Mouse (Mus musculus): ENCODE data around the gene Olfm1. TPM values are rescaled to one million over a fixed set of nuclear protein-coding genes. Genes with fewer than 3 reads are reported as not detected.

The Olfm1 gene
- 7.6 and 10.3 TPM in 2 replicates for polyA plus RNA-seq (2014; fragmentation: Nextera tagmentation; extraction: Ambion mirVana)

DNA sequence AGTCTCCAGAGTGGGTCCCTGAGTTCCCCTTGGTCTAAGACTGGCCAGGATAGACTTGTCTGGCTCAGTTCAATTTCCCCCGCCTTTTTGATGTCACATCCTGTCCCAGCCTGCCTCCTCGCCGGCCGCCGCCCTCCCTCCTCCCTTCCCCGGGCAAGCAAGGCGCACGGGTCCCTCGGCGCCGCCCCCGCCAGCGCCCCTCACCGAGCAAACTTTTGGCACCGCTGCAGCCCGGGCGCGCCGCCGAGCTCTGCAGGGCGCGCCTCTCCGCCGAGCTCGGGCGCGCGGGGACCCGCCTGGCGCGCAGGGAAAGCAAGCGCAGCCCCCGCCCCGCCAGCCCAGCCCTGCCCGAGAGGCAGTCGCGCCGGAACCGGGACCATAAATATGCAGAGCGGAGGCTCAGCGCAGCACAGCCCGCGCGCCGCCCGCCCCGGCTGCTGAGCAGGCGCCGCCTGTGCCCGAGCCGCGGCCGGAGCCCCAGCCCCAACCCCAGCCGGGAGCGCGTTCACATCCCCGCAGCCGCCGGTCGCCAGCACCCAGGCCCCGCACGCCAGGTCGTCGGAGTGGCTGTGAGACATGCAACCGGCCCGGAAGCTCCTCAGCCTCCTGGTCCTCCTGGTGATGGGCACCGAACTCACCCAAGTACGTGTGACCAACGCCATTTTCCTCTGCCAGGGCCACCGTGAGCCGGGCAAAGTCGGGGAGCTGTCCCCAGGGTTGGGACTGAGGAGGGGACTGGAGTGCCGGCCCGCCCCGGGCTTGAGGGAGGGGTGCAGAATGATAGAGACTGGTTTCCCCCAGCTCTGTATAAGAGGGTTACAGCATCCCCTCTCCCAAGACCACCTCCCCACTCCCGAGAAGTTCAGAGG is at the start of gene Olfm1:
TSS of gene Olfm1 (plus strand) at position 172 of the 869 bp plus-strand sequence.
- H3K4me2 ChIP-seq, result peak within 1 kb of the TSS; percentile 93
- under 1% methylated on average over 66 of the region's 76 CpGs for WGBS (ENCODE audit: insufficient replicate concordance)
- H3K27ac ChIP-seq (ENCODE audit: low read depth, low read length), result no peak within 1 kb of the TSS
- H3K4me1 ChIP-seq (ENCODE audit: control insufficient read depth, insufficient read depth, low read length), result peaks cover 4% of the 10 kb centered on the region; the same call in 1 of the 2 replicates
- H3K4me3 ChIP-seq (ENCODE audit: low read depth, low read length), result peak within 1 kb of the TSS; percentile 60
- peak within 1 kb of the TSS; percentile 54; the same call in 1 of the 2 replicates for H3K9ac ChIP-seq (ENCODE audit: low read depth, low read length)
- H3K36me3 ChIP-seq (ENCODE audit: control insufficient read depth, insufficient read depth, low read length), result no peaks in the 10 kb centered on the region
- peak; percentile 14; the same call in 1 of the 2 replicates for ATAC-seq (replicated peaks; ENCODE audit: insufficient number of reproducible peaks, low FRiP score, low TSS enrichment)
- peaks cover 39% of the 10 kb centered on the region for H3K27me3 ChIP-seq (ENCODE audit: control insufficient read depth, insufficient read depth, low read length)
- H3K9me3 ChIP-seq (replicated peaks; ENCODE audit: control insufficient read depth, low read length), result no peaks in the 10 kb centered on the region

DNA sequence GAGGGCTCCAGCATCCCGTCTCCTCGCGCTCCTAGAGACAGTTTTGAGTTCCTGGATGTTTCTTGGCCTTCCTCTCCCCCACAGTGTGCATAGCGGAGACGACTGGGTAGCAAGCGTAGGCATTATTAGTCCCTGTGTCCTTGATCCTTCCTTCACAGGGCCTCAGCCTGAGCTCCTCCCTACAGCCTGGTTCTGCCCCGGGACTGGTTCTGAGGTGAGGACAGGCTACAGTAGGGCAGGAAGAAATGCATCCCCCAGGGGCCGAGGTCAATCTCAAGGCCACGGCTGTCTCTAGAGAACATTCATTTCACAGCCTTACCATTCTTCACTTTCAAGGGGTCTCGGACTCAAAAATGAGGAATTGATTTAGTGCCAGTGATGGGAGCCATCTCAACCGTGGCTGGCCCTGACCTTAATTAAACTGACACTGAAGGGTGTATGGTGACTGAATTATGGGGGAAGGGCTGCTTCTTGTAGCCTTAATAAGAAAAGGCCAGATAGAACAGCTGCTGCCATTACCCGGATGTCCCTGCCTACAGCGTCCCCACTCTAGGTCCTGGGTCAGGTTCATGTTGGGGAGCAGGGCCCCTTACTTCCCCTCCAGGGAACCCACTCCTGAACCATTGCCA is 49.3 kb upstream of the Olfm1 start:
- H3K27me3 ChIP-seq (ENCODE audit: control insufficient read depth, insufficient read depth, low read length), result no peaks in the 10 kb centered on the region
- ATAC-seq (replicated peaks; ENCODE audit: insufficient number of reproducible peaks, low FRiP score, low TSS enrichment), result no peak
- H3K9me3 ChIP-seq (replicated peaks; ENCODE audit: control insufficient read depth, low read length), result peaks cover 5% of the 10 kb centered on the region; the same call in 1 of the 2 replicates
- no peak overlapping the region for H3K9ac ChIP-seq (ENCODE audit: low read depth, low read length)
- WGBS (ENCODE audit: insufficient replicate concordance), result 69% methylated on average over 13 of the region's 13 CpGs
- no peak overlapping the region for H3K4me3 ChIP-seq (ENCODE audit: low read depth, low read length)
- peaks cover 23% of the 10 kb centered on the region for H3K4me1 ChIP-seq (ENCODE audit: control insufficient read depth, insufficient read depth, low read length)
- no peaks in the 10 kb centered on the region for H3K36me3 ChIP-seq (ENCODE audit: control insufficient read depth, insufficient read depth, low read length)
- no peak overlapping the region for H3K4me2 ChIP-seq
- no peak overlapping the region for H3K27ac ChIP-seq (ENCODE audit: low read depth, low read length)

- ATAC-seq (replicated peaks; ENCODE audit: insufficient number of reproducible peaks, low FRiP score, low TSS enrichment), result no peak
- H3K4me3 ChIP-seq (ENCODE audit: low read depth, low read length), result no peak overlapping the region
- H3K4me1 ChIP-seq (ENCODE audit: control insufficient read depth, insufficient read depth, low read length), result peaks cover 17% of the 10 kb centered on the region; the same call in 1 of the 2 replicates
- 85% methylated on average over 5 of the region's 5 CpGs for WGBS (ENCODE audit: insufficient replicate concordance)
- H3K9ac ChIP-seq (ENCODE audit: low read depth, low read length), result no peak overlapping the region
- no peak overlapping the region for H3K27ac ChIP-seq (ENCODE audit: low read depth, low read length)
- peaks cover 5% of the 10 kb centered on the region; the same call in 1 of the 2 replicates for H3K9me3 ChIP-seq (replicated peaks; ENCODE audit: control insufficient read depth, low read length)
- no peak overlapping the region for H3K4me2 ChIP-seq
- no peaks in the 10 kb centered on the region for H3K27me3 ChIP-seq (ENCODE audit: control insufficient read depth, insufficient read depth, low read length)
- no peaks in the 10 kb centered on the region for H3K36me3 ChIP-seq (ENCODE audit: control insufficient read depth, insufficient read depth, low read length)
Observed at GRCm38 (mm10) chr2:28145702-28146101, 47.1 kb upstream of the Olfm1 start.

DNA sequence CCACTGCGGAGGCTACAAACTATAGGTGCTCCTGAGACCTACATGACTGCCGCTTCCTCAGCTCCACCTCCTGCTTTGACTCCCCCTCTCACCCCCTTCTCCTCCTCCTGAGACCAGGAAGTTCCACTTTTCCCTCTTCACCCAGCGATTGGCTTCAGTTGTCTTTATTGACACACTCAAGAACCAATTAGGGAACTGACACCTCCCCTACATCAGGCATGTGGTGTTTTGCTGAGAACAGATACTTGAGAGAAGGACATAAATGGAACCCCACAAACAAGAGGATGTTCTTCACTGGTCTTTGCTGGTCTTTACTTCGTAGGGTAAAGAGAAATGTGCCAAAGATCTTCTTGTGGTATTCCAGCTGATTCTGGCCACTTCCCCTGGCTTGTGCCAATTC is 46.6 kb upstream of the Olfm1 start:
- no peak overlapping the region for H3K4me2 ChIP-seq
- no peak overlapping the region for H3K4me3 ChIP-seq (ENCODE audit: low read depth, low read length)
- H3K9me3 ChIP-seq (replicated peaks; ENCODE audit: control insufficient read depth, low read length), result peaks cover 5% of the 10 kb centered on the region; the same call in 1 of the 2 replicates
- H3K9ac ChIP-seq (ENCODE audit: low read depth, low read length), result no peak overlapping the region
- H3K4me1 ChIP-seq (ENCODE audit: control insufficient read depth, insufficient read depth, low read length), result peaks cover 17% of the 10 kb centered on the region; the same call in 1 of the 2 replicates
- H3K27me3 ChIP-seq (ENCODE audit: control insufficient read depth, insufficient read depth, low read length), result no peaks in the 10 kb centered on the region
- H3K36me3 ChIP-seq (ENCODE audit: control insufficient read depth, insufficient read depth, low read length), result no peaks in the 10 kb centered on the region
- no peak for ATAC-seq (replicated peaks; ENCODE audit: insufficient number of reproducible peaks, low FRiP score, low TSS enrichment)
- no peak overlapping the region for H3K27ac ChIP-seq (ENCODE audit: low read depth, low read length)
- 74% methylated on average over 4 of the region's 4 CpGs for WGBS (ENCODE audit: insufficient replicate concordance)

GRCm38 (mm10) chr2:28146685-28147084 is 46.1 kb upstream of the Olfm1 start:
- H3K4me3 ChIP-seq (ENCODE audit: low read depth, low read length), result no peak overlapping the region
- WGBS (ENCODE audit: insufficient replicate concordance), result 44% methylated on average over 4 of the region's 4 CpGs
- no peaks in the 10 kb centered on the region for H3K36me3 ChIP-seq (ENCODE audit: control insufficient read depth, insufficient read depth, low read length)
- no peaks in the 10 kb centered on the region for H3K27me3 ChIP-seq (ENCODE audit: control insufficient read depth, insufficient read depth, low read length)
- peaks cover 5% of the 10 kb centered on the region; the same call in 1 of the 2 replicates for H3K9me3 ChIP-seq (replicated peaks; ENCODE audit: control insufficient read depth, low read length)
- H3K4me1 ChIP-seq (ENCODE audit: control insufficient read depth, insufficient read depth, low read length), result peaks cover 12% of the 10 kb centered on the region; the same call in 1 of the 2 replicates
- no peak overlapping the region for H3K27ac ChIP-seq (ENCODE audit: low read depth, low read length)
- no peak overlapping the region for H3K9ac ChIP-seq (ENCODE audit: low read depth, low read length)
- H3K4me2 ChIP-seq, result no peak overlapping the region
- ATAC-seq (replicated peaks; ENCODE audit: insufficient number of reproducible peaks, low FRiP score, low TSS enrichment), result no peak

DNA sequence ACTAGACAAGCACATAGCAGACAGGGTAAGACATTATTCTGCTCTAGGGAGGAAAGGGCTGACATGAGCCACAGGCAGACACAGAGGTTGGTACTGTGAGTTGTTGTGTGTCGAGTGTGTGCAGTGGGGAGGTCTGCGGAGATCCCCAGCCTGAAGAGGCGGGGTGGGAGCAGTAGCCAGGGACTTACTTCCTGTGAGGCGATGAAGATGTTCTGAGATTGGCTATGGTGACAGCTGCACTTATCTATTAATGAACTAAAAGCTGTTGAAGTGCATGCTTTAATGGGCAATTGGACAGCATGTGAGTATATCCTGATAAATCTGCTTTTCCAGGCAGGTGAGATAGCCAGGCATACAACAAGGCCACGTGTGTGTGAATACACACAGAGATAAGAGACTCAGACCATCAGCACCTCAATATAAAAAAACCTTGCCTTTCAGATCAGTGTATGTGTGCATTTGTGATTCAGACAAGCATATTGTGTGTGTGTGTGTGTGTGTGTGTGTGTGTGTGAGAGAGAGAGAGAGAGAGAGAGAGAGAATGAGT is 45.5 kb upstream of the Olfm1 start:
- H3K4me2 ChIP-seq, result no peak overlapping the region
- H3K27me3 ChIP-seq (ENCODE audit: control insufficient read depth, insufficient read depth, low read length), result no peaks in the 10 kb centered on the region
- no peak overlapping the region for H3K4me3 ChIP-seq (ENCODE audit: low read depth, low read length)
- no peak for ATAC-seq (replicated peaks; ENCODE audit: insufficient number of reproducible peaks, low FRiP score, low TSS enrichment)
- H3K4me1 ChIP-seq (ENCODE audit: control insufficient read depth, insufficient read depth, low read length), result peaks cover 8% of the 10 kb centered on the region; the same call in 1 of the 2 replicates
- H3K27ac ChIP-seq (ENCODE audit: low read depth, low read length), result no peak overlapping the region
- peaks cover 5% of the 10 kb centered on the region; the same call in 1 of the 2 replicates for H3K9me3 ChIP-seq (replicated peaks; ENCODE audit: control insufficient read depth, low read length)
- H3K9ac ChIP-seq (ENCODE audit: low read depth, low read length), result no peak overlapping the region
- 57% methylated on average over 5 of the region's 5 CpGs for WGBS (ENCODE audit: insufficient replicate concordance)
- no peaks in the 10 kb centered on the region for H3K36me3 ChIP-seq (ENCODE audit: control insufficient read depth, insufficient read depth, low read length)

GRCm38 (mm10) chr2:28149688-28150087 is 43.1 kb upstream of the Olfm1 start:
- no peaks in the 10 kb centered on the region for H3K36me3 ChIP-seq (ENCODE audit: control insufficient read depth, insufficient read depth, low read length)
- H3K4me2 ChIP-seq, result no peak overlapping the region
- H3K27me3 ChIP-seq (ENCODE audit: control insufficient read depth, insufficient read depth, low read length), result no peaks in the 10 kb centered on the region
- no peak for ATAC-seq (replicated peaks; ENCODE audit: insufficient number of reproducible peaks, low FRiP score, low TSS enrichment)
- H3K27ac ChIP-seq (ENCODE audit: low read depth, low read length), result no peak overlapping the region
- H3K9me3 ChIP-seq (replicated peaks; ENCODE audit: control insufficient read depth, low read length), result peaks cover 5% of the 10 kb centered on the region; the same call in 1 of the 2 replicates
- H3K4me1 ChIP-seq (ENCODE audit: control insufficient read depth, insufficient read depth, low read length), result peaks cover 3% of the 10 kb centered on the region; the same call in 1 of the 2 replicates
- no peak overlapping the region for H3K4me3 ChIP-seq (ENCODE audit: low read depth, low read length)
- WGBS (ENCODE audit: insufficient replicate concordance), result 70% methylated on average over 11 of the region's 11 CpGs
- no peak overlapping the region for H3K9ac ChIP-seq (ENCODE audit: low read depth, low read length)

GRCm38 (mm10) chr2:28160568-28160967 is 32.2 kb upstream of the Olfm1 start:
- no peak overlapping the region for H3K4me3 ChIP-seq (ENCODE audit: low read depth, low read length)
- no peak for ATAC-seq (replicated peaks; ENCODE audit: insufficient number of reproducible peaks, low FRiP score, low TSS enrichment)
- H3K4me2 ChIP-seq, result no peak overlapping the region
- WGBS (ENCODE audit: insufficient replicate concordance), result 65% methylated on average over 7 of the region's 7 CpGs
- no peaks in the 10 kb centered on the region for H3K27me3 ChIP-seq (ENCODE audit: control insufficient read depth, insufficient read depth, low read length)
- H3K9ac ChIP-seq (ENCODE audit: low read depth, low read length), result no peak overlapping the region
- H3K9me3 ChIP-seq (replicated peaks; ENCODE audit: control insufficient read depth, low read length), result no peaks in the 10 kb centered on the region
- H3K4me1 ChIP-seq (ENCODE audit: control insufficient read depth, insufficient read depth, low read length), result no peaks in the 10 kb centered on the region; the same call in 1 of the 2 replicates
- H3K27ac ChIP-seq (ENCODE audit: low read depth, low read length), result no peak overlapping the region
- no peaks in the 10 kb centered on the region for H3K36me3 ChIP-seq (ENCODE audit: control insufficient read depth, insufficient read depth, low read length)
